Mouse (Mus musculus): ENCODE measurements at regions not wholly inside any gene's neighbourhood (a gene's known extent, or its start where the extent isn't known, plus 50 kb on each side); places are given as distances from the start of the nearest gene placed in this dataset.
A peak's percentile ranks its signal among the peaks of the same experiment; 100 is the strongest.

DNA sequence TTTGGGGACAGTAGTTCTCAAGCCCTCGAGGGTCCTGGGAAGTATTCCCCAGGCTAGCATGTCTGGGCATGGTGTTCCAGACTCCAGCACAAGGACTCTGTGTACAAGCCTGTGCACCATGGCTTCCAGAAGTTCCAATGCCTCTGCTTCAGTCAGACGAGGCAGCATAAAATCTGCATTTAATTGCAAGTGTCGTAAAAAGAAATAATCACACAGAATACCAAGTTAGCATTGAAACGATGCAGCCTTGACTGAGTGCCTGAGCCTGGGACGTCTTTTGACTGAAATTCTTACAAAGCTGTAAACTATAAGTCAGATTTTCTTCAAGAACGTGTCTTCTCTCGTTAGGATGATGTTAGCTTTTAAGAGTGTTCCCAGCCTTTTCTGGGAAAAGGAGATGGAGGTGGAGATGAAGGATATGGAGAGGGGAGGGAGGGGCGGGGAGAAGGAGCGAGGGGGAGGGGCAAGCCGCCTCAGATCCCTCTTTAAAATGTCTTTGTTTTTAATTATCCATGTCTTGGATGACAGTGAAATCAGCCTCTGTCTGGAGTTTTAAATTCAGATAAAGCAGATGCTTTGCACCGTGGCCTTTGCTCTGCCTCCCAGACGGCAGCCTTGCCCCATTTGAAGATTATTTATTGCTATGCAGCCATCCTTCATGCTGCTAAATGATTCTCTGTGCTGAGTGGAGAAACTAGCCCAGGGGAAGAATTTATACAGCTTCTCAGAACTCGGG lies 154.3 kb downstream of the Cdc5l start:
- Histone ChIP-seq H3K36me3 (no peaks in the 10 kb centered on the region), H3K27ac (replicated peaks) (no peak overlapping the region), H3K27me3 (ENCODE audit: low read depth, poor library complexity, severe bottlenecking) (no peaks in the 10 kb centered on the region), H3K4me3 (no peak overlapping the region), H3K4me1 (peaks cover 6% of the 10 kb centered on the region; the same call in 1 of the 2 replicates), H3K9me3 (replicated peaks) (no peaks in the 10 kb centered on the region)
- 55% methylated on average over 13 of the region's 13 CpGs for WGBS
- DNase-seq (ENCODE audit: low spot score), result no peak

DNA sequence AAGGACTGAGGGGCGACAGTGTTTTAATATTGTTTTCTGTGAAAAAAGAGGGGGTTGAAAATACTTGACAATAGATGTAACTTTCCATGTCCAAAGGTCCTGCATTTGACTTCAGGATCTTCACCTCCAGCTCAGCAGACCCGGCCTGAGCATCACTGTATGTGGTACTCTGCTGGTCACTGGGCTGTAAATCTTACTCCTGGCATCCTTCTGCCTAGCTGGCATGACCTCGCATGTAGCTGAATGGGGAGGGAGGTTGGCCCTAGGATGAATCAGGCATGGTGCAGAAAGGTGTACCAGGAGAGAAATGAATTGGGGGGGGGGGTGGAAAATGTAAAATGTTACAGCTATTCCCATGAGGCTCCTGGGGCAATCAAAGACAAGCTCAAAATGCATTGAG lies 156.0 kb downstream of the Cdc5l start:
- no peaks in the 10 kb centered on the region for H3K36me3 ChIP-seq
- peaks cover 6% of the 10 kb centered on the region; the same call in 1 of the 2 replicates for H3K4me1 ChIP-seq
- 85% methylated on average over 3 of the region's 3 CpGs for WGBS
- no peaks in the 10 kb centered on the region for H3K27me3 ChIP-seq (ENCODE audit: low read depth, poor library complexity, severe bottlenecking)
- H3K9me3 ChIP-seq (replicated peaks), result no peaks in the 10 kb centered on the region
- DNase-seq (ENCODE audit: low spot score), result no peak
- no peak overlapping the region for H3K4me3 ChIP-seq
- no peak overlapping the region for H3K27ac ChIP-seq (replicated peaks)

DNA sequence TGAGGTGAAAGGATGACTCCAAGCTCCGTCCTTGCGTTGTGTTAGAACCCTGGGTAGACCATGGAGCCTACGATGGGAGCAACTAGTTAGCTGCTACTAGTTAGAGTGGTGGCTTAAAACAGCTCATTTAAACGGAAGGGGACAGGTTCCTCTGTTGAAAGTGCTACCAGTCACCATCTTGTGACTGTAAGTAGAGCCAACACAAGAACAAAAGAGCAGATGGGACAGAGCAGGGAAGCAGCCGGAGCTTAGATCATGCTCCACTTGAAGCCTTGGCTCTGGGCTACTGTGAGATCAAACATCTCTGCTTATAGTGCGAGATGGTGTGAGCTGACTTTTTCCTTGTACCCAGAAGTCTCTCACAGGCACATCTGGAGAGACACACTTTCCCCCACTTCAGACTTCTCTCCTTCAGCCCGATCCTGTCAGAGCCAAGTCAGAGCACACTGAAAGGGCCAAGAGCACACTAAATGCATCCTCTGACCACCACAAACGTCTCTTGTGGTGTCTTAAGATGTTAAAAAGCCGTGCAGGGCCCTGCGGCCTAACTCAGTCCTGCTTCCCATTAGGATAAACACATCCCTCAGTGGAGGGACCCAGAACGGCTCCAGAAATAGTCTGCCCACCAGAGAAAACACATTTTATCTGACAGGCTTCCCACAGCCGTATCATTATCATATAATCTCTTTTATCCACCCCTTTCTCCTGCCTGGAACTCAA lies 156.7 kb downstream of the Cdc5l start:
- H3K9me3 ChIP-seq (replicated peaks), result peaks cover 5% of the 10 kb centered on the region; the same call in 1 of the 2 replicates
- H3K4me1 ChIP-seq, result peaks cover 6% of the 10 kb centered on the region; the same call in 1 of the 2 replicates
- H3K27me3 ChIP-seq (ENCODE audit: low read depth, poor library complexity, severe bottlenecking), result no peaks in the 10 kb centered on the region
- H3K36me3 ChIP-seq, result no peaks in the 10 kb centered on the region
- DNase-seq (ENCODE audit: low spot score), result no peak
- 86% methylated on average over 12 of the region's 12 CpGs for WGBS
- H3K4me3 ChIP-seq, result no peak overlapping the region
- H3K27ac ChIP-seq (replicated peaks), result no peak overlapping the region

DNA sequence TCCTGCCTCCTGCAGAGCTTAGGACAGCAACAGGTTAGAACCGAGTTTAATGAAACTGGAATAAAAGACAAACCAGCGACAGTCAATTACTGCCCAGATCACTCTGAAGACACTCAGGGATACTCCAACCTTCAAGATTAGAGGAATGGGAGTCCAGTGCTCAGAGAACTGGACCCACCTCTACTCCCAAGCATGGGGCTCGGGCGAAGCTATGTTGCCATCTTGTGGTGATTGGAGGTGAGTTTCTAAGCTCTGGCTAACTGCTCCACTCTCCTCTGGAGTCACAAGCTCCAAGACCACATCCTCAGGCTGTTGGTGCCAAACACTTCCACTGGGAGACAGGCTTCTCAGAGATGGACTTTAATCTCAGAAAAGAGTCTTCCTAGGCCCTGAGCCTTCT lies 158.6 kb downstream of the Cdc5l start:
- DNase-seq (ENCODE audit: low spot score), result no peak

DNA sequence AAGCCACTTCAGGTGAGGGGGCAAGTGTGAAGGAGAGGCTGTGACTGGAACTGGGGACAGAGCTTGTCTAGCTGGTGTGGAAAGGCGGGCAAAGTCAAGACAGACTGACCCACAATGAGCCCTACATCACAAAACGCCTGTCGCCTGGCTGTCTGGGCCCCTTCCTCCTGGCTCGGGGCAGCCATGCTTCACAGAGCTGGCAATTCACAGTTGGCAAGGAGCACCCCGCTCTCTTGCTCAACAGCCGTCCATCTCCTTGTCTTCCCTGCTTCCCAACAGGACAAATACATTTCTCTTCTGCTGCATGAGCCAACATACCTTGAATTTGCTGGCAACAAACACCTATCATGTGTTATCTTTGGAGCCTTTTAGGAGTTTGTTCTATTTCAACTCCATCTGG lies 166.8 kb downstream of the Cdc5l start:
- no peak for DNase-seq (ENCODE audit: low spot score)
- Histone ChIP-seq H3K27me3 (ENCODE audit: low read depth, poor library complexity, severe bottlenecking) (no peaks in the 10 kb centered on the region), H3K4me1 (peaks cover 7% of the 10 kb centered on the region; the same call in 1 of the 2 replicates), H3K36me3 (no peaks in the 10 kb centered on the region), H3K27ac (replicated peaks) (no peak overlapping the region), H3K4me3 (no peak overlapping the region), H3K9me3 (replicated peaks) (peaks cover 6% of the 10 kb centered on the region; the same call in 1 of the 2 replicates)
- WGBS, result 88% methylated on average over 6 of the region's 6 CpGs

More for the DNA sequence above, 158.6 kb downstream of the Cdc5l start:
- peaks cover 6% of the 10 kb centered on the region; the same call in 1 of the 2 replicates for H3K4me1 ChIP-seq
- 69% methylated on average over 4 of the region's 4 CpGs for WGBS
- no peak overlapping the region for H3K4me3 ChIP-seq
- no peaks in the 10 kb centered on the region for H3K36me3 ChIP-seq
- no peak overlapping the region for H3K27ac ChIP-seq (replicated peaks)
- no peaks in the 10 kb centered on the region for H3K27me3 ChIP-seq (ENCODE audit: low read depth, poor library complexity, severe bottlenecking)
- peaks cover 12% of the 10 kb centered on the region; the same call in 1 of the 2 replicates for H3K9me3 ChIP-seq (replicated peaks)

DNA sequence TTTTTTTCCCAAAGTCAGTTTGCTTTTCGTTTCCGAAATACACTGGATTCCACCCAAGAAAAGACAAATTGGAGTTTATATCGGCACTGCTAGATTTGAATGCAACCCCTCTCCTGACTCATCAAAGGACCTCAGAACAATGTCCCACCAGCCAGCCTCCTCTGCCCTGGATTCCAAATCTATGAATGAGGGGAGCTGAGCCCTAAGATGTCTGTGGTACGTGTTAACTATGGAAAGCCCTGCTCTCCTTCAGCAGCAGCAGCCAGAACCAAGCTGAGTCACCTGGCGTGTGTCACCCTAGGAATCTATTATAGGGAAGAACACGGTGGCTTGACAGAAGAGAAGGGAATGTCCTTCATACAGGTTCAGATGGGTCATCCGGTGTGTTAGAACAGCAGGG lies 167.9 kb downstream of the Cdc5l start:
- Histone ChIP-seq H3K36me3 (no peaks in the 10 kb centered on the region), H3K9me3 (replicated peaks) (no peaks in the 10 kb centered on the region), H3K27me3 (ENCODE audit: low read depth, poor library complexity, severe bottlenecking) (no peaks in the 10 kb centered on the region), H3K27ac (replicated peaks) (no peak overlapping the region), H3K4me3 (no peak overlapping the region), H3K4me1 (peaks cover 7% of the 10 kb centered on the region; the same call in 1 of the 2 replicates)
- 86% methylated on average over 7 of the region's 7 CpGs for WGBS
- DNase-seq (ENCODE audit: low spot score), result no peak

DNA sequence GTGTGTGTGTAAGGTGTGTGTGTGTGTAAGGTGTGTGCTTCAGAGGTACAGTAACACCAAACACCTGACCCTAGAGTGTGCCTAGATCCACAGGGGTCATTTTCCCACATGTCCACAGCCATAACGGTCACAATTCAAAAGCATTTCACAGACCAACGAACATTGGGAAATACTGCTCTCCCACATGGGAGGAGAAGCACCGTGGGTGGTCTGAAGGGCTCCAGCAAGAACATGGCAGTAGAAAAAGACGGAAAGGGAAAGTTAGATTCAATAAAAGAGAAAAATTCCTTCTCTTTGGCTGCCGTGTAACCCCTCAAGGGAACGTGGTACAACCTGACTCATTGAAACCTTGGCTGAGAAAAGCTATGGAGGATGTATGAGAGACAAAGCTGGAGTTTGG lies 169.1 kb downstream of the Cdc5l start:
- no peaks in the 10 kb centered on the region for H3K36me3 ChIP-seq
- no peak for DNase-seq (ENCODE audit: low spot score)
- H3K9me3 ChIP-seq (replicated peaks), result no peaks in the 10 kb centered on the region
- H3K4me3 ChIP-seq, result no peak overlapping the region
- H3K4me1 ChIP-seq, result peaks cover 7% of the 10 kb centered on the region; the same call in 1 of the 2 replicates
- no peaks in the 10 kb centered on the region for H3K27me3 ChIP-seq (ENCODE audit: low read depth, poor library complexity, severe bottlenecking)
- no peak overlapping the region for H3K27ac ChIP-seq (replicated peaks)
- WGBS, result 74% methylated on average over 6 of the region's 6 CpGs

DNA sequence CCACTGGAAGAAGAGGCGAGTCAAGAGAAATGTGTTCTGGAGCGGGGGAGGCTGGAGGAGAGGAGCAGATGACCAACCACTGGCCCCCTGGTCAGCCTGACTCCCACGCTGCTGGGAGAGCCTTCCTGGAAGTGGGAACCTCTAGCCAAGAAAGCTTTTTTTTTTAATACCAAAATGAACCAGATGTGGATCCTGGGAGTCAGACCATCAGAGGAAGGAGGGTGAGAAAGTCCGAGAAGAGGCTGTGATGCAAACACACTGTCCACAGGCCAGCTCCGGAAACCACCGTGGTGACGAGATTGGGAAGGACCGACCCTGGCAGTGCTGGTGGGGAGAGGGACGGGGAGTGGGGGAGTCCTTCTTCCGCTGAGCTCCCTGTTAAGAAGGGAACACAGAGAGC lies 173.1 kb downstream of the Cdc5l start:
- Histone ChIP-seq H3K4me1 (peaks cover 7% of the 10 kb centered on the region; the same call in 1 of the 2 replicates), H3K27ac (replicated peaks) (no peak overlapping the region), H3K36me3 (no peaks in the 10 kb centered on the region), H3K9me3 (replicated peaks) (no peaks in the 10 kb centered on the region), H3K4me3 (no peak overlapping the region), H3K27me3 (ENCODE audit: low read depth, poor library complexity, severe bottlenecking) (no peaks in the 10 kb centered on the region)
- no peak for DNase-seq (ENCODE audit: low spot score)
- WGBS, result 93% methylated on average over 10 of the region's 10 CpGs

DNA sequence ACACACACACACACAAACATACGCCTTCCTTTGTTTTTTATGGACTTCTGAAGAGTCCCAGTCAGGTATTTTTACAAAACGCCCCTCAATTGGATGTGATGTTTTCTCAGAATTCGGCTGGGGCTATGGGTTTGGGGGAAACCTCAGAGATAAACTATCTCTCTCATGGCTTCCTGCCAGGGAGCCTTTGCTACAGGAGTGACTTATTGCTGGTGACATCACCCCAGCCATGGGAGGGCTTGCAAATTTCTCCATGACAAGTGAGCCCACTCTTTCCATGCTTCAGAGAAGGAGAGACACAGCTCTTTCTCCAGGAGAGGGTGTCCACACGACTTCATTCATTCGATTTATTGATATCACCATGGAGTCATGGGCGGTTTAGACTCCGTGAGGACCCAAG lies 175.5 kb downstream of the Cdc5l start:
- Histone ChIP-seq H3K27ac (replicated peaks) (no peak overlapping the region), H3K27me3 (ENCODE audit: low read depth, poor library complexity, severe bottlenecking) (no peaks in the 10 kb centered on the region), H3K4me1 (no peaks in the 10 kb centered on the region), H3K4me3 (no peak overlapping the region), H3K9me3 (replicated peaks) (no peaks in the 10 kb centered on the region), H3K36me3 (no peaks in the 10 kb centered on the region)
- no peak for DNase-seq (ENCODE audit: low spot score)
- 88% methylated on average over 7 of the region's 7 CpGs for WGBS

DNA sequence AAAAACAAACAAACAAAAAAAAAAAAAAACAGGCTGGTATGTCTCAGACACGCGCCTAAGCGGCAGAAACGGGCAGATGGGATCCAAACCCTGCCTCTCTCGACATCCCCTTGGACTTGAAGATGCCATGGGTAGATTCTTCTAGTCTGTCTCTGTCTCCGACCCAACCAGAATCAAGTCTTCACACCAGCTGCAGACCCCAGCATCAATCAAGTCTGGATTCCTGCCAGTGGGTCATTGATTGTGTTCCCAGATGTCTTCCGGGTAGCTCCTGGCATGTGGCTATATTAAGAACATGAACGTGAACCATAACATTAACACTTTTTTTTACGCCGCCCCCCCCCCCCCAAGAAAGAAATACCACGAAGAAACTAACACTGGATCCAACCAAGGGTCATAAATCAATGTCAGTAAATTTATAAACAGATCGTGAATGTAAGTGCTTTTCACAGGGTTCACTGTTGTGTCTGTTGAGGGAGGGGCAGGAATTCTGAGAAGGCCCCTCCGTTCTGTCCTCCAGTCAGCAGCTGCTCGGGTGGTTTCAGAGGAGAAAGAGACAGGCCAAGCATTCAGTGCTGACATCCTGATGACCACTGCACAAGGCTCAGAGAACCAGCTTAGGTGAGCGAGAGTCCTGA lies 180.8 kb downstream of the Cdc5l start:
- Histone ChIP-seq H3K4me3 (no peak overlapping the region), H3K9me3 (replicated peaks) (no peaks in the 10 kb centered on the region), H3K4me1 (peaks cover 20% of the 10 kb centered on the region), H3K27ac (replicated peaks) (no peak overlapping the region), H3K36me3 (no peaks in the 10 kb centered on the region), H3K27me3 (ENCODE audit: low read depth, poor library complexity, severe bottlenecking) (no peaks in the 10 kb centered on the region; the same call in 1 of the 2 replicates)
- WGBS, result 88% methylated on average over 15 of the region's 15 CpGs
- DNase-seq (ENCODE audit: low spot score), result no peak

DNA sequence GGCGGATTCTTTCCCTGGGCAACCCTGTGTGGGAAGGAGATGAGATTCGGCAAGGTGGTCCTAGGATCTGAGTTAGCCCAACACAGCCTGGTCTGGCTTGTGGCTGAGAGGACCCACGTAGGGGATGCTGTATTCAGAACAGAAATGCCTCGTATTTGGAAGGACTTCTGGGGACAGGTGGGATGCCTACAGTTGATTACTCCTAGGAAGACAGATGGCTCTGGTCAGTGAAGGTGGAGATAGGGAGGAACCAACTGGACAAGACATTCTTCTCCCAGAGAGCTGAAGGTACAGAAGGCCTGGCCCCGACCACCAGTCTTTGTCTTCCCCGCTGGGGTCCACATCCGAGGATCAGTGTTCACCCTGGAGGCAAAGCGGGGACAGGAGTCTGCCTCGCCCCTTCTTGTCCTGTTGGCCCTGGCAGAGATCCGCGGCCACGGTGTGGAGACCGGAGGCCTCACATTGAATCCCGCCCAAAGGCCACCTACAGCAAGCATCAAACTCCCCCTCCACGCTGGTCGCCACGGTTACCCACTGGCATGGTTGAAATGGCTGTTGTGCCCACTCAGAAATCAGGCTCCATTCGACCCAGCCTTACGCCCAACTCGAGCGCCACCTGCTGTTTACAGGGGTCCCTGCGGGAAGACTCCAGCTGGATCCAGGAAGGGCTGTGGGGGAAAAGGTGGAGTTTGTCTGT lies 182.4 kb downstream of the Cdc5l start:
- H3K36me3 ChIP-seq, result no peaks in the 10 kb centered on the region
- no peaks in the 10 kb centered on the region for H3K9me3 ChIP-seq (replicated peaks)
- no peaks in the 10 kb centered on the region; the same call in 1 of the 2 replicates for H3K27me3 ChIP-seq (ENCODE audit: low read depth, poor library complexity, severe bottlenecking)
- H3K4me3 ChIP-seq, result peak overlapping the region; percentile 43
- WGBS, result 26% methylated on average over 22 of the region's 22 CpGs
- peak; percentile 84 for DNase-seq (ENCODE audit: low spot score)
- H3K4me1 ChIP-seq, result peaks cover 31% of the 10 kb centered on the region
- peak overlapping the region; percentile 74 for H3K27ac ChIP-seq (replicated peaks)

DNA sequence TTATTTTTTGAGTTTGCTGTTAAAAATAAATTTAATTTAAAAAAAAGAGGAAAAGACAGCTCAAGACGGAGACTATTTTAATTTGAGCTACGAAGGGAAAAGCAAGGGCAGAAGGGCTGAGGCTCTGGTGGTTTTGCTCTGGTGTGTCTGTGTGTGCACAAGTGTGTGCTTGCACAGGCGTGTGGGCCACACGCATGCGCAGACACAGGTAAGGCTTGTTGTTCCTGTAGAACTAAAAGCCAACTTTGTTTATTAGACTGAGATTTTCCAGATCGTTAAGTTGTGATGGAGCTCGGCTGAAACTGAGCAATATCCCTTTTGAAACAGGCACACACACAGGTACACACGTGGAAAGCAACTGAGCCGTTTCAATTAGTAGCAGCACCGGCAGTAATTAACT lies 183.1 kb downstream of the Cdc5l start:
- no peak for DNase-seq (ENCODE audit: low spot score)
- Histone ChIP-seq H3K4me3 (no peak overlapping the region), H3K27ac (replicated peaks) (no peak overlapping the region), H3K9me3 (replicated peaks) (no peaks in the 10 kb centered on the region), H3K4me1 (peaks cover 31% of the 10 kb centered on the region), H3K27me3 (ENCODE audit: low read depth, poor library complexity, severe bottlenecking) (peaks cover 5% of the 10 kb centered on the region), H3K36me3 (no peaks in the 10 kb centered on the region)
- whole genome bisulfite sequencing, result 91% methylated on average over 10 of the region's 10 CpGs

Measured in midbrain, embryonic 10.5 days (tissue).